Mouse (Mus musculus) embryonic facial prominence, embryonic 14.5 days (tissue): Measurements from ENCODE around the gene Pbx1. TPM values are rescaled to one million over a fixed set of nuclear protein-coding genes. Genes with fewer than 3 reads are reported as not detected.

Experiments used
- ATAC-seq: fragments of 200-750 bp; cut with Nextera tagmentation; 2 replicates; pipeline ENCODE4 v1.8.0; 2017; ENCODE audit warnings: low read depth, moderate number of reproducible peaks, moderate TSS enrichment
- DNase-seq: peaks from one replicate; pipeline ENCODE4 v3.0.0-alpha.2; 2015; ENCODE audit warnings: low spot score
- H3K27ac ChIP-seq: fragments of 300-500 bp; sonication (generic); replicated peaks from 2 replicates; pipeline ENCODE4 v1.5.1; 2014; ENCODE audit warnings: low read depth, mild to moderate bottlenecking, low read length, moderate library complexity
- H3K27me3 ChIP-seq: fragments of 300-500 bp; sonication (generic); replicated peaks from 2 replicates; pipeline ENCODE4 v1.6.1; 2014; ENCODE audit warnings: low read length; ENCODE audit not compliant: control insufficient read depth, insufficient read depth
- H3K36me3 ChIP-seq: fragments of 300-500 bp; sonication (generic); 2 replicates; pipeline ENCODE4 v1.6.1; 2014; ENCODE audit warnings: low read length, mixed read lengths; ENCODE audit not compliant: control insufficient read depth, insufficient read depth
- H3K4me1 ChIP-seq: fragments of 300-500 bp; sonication (generic); 2 replicates; pipeline ENCODE4 v1.6.1; 2014; ENCODE audit warnings: antibody characterized with exemption, low read length; ENCODE audit not compliant: control insufficient read depth, insufficient read depth
- H3K4me2 ChIP-seq: fragments of 300-500 bp; sonication (generic); 2 replicates; pipeline ENCODE4 v1.6.1; 2014; ENCODE audit warnings: low read depth, mild to moderate bottlenecking, low read length, moderate library complexity, mixed read lengths
- H3K4me3 ChIP-seq: fragments of 300-500 bp; sonication (generic); 2 replicates; pipeline ENCODE4 v1.5.1; 2014; ENCODE audit warnings: low read depth, mild to moderate bottlenecking, low read length
- H3K9ac ChIP-seq: fragments of 300-500 bp; sonication (generic); 2 replicates; pipeline ENCODE4 v1.6.1; 2014; ENCODE audit warnings: low read depth, mild to moderate bottlenecking, low read length, moderate library complexity, mixed read lengths
- H3K9me3 ChIP-seq: fragments of 300-500 bp; sonication (generic); 2 replicates; pipeline ENCODE4 v1.6.1; 2016; ENCODE audit warnings: low read length; ENCODE audit not compliant: control insufficient read depth
- WGBS: fragments of 180-500 bp; shearing (Covaris S2); extraction: QIAGEN DNeasy Blood & Tissue Kit; methylation state at CpG from one replicate; pipeline ENCODE4 v1.1.7; 2014; 5-methylcytosine and 5-hydroxymethylcytosine counted together
- polyA plus RNA-seq: library from polyadenylated mRNA; unstranded; fragments of >200 nt; fragmentation: Nextera tagmentation; extraction: Ambion mirVana; gene quantifications from 2 replicates; pipeline ENCODE4 v1.2.1, GENCODE M21; 2014

Gene Pbx1
- polyA plus RNA-seq, 1 experiment from 2014 or later: 30.5 TPM

- Histone ChIP-seq H3K36me3 (no peaks in the 10 kb centered on the region), H3K4me3 (no peak overlapping the region), H3K27me3 (no peaks in the 10 kb centered on the region), H3K4me1 (peaks cover 44% of the 10 kb centered on the region), H3K27ac (no peak overlapping the region), H3K4me2 (peak overlapping the region; percentile 15; the same call in 1 of the 2 replicates), H3K9me3 (no peaks in the 10 kb centered on the region), H3K9ac (no peak overlapping the region)
- DNase-seq: no peak
- no peak for ATAC-seq
- 35% methylated on average over 14 of the region's 15 CpGs for WGBS
Measured at GRCm38 (mm10) chr1:168283841-168284565, 148.1 kb downstream of the Pbx1 start.

GRCm38 (mm10) chr1:168283421-168283820 lies 148.6 kb downstream of the Pbx1 start:
- 0 out of 2 replicates have a peak overlapping the region, but pooled peaks have one; percentile 15 for H3K4me2 ChIP-seq
- H3K27me3 ChIP-seq: no peaks in the 10 kb centered on the region
- H3K4me1 ChIP-seq: peaks cover 38% of the 10 kb centered on the region
- ATAC-seq: no peak
- no peaks in the 10 kb centered on the region for H3K36me3 ChIP-seq
- H3K4me3 ChIP-seq: no peak overlapping the region
- DNase-seq: no peak
- 79% methylated on average over 2 of the region's 2 CpGs for WGBS
- no peak overlapping the region for H3K9ac ChIP-seq
- no peaks in the 10 kb centered on the region for H3K9me3 ChIP-seq
- no peak overlapping the region; the same call in 1 of the 2 replicates for H3K27ac ChIP-seq

GRCm38 (mm10) chr1:168275678-168276077 lies 156.4 kb downstream of the Pbx1 start:
- Histone ChIP-seq H3K27me3 (no peaks in the 10 kb centered on the region), H3K9ac (no peak overlapping the region), H3K4me3 (no peak overlapping the region), H3K4me1 (peaks cover 7% of the 10 kb centered on the region), H3K27ac (no peak overlapping the region), H3K4me2 (no peak overlapping the region), H3K9me3 (no peaks in the 10 kb centered on the region), H3K36me3 (no peaks in the 10 kb centered on the region)
- ATAC-seq: no peak
- WGBS: 71% methylated on average over 5 of the region's 5 CpGs
- no peak for DNase-seq

GRCm38 (mm10) chr1:168274296-168274695 lies 157.8 kb downstream of the Pbx1 start:
- ATAC-seq (no peak), DNase-seq (no peak)
- H3K27me3 ChIP-seq: no peaks in the 10 kb centered on the region
- H3K9me3 ChIP-seq: no peaks in the 10 kb centered on the region
- 94% methylated on average over 4 of the region's 4 CpGs for WGBS
- no peak overlapping the region for H3K27ac ChIP-seq
- peaks cover 4% of the 10 kb centered on the region; the same call in 1 of the 2 replicates for H3K4me1 ChIP-seq
- H3K36me3 ChIP-seq: no peaks in the 10 kb centered on the region
- H3K9ac ChIP-seq: no peak overlapping the region
- H3K4me3 ChIP-seq: no peak overlapping the region
- H3K4me2 ChIP-seq: no peak overlapping the region

- Histone ChIP-seq H3K27me3 (no peaks in the 10 kb centered on the region), H3K36me3 (no peaks in the 10 kb centered on the region), H3K27ac (no peak overlapping the region), H3K4me3 (no peak overlapping the region), H3K4me2 (no peak overlapping the region), H3K9me3 (no peaks in the 10 kb centered on the region), H3K9ac (no peak overlapping the region), H3K4me1 (peaks cover 18% of the 10 kb centered on the region; the same call in 1 of the 2 replicates)
- WGBS: 78% methylated on average over 2 of the region's 2 CpGs
- DNase-seq: no peak
- ATAC-seq: no peak
Measured at GRCm38 (mm10) chr1:168272091-168272490, 160.0 kb downstream of the Pbx1 start.

GRCm38 (mm10) chr1:168271207-168271606 lies 160.9 kb downstream of the Pbx1 start:
- H3K27me3 ChIP-seq: no peaks in the 10 kb centered on the region
- H3K27ac ChIP-seq: no peak overlapping the region
- no peak overlapping the region for H3K4me2 ChIP-seq
- peaks cover 19% of the 10 kb centered on the region; the same call in 1 of the 2 replicates for H3K4me1 ChIP-seq
- H3K9ac ChIP-seq: no peak overlapping the region
- no peaks in the 10 kb centered on the region for H3K9me3 ChIP-seq
- H3K4me3 ChIP-seq: no peak overlapping the region
- 82% methylated on average over 4 of the region's 4 CpGs for WGBS
- no peaks in the 10 kb centered on the region for H3K36me3 ChIP-seq
- DNase-seq (peak; percentile 41), ATAC-seq (no peak)

GRCm38 (mm10) chr1:168268751-168269623 lies 163.1 kb downstream of the Pbx1 start:
- ATAC-seq: no peak
- peak overlapping the region; percentile 10; the same call in 1 of the 2 replicates for H3K27ac ChIP-seq
- peaks cover 27% of the 10 kb centered on the region for H3K4me1 ChIP-seq
- no peak overlapping the region for H3K4me2 ChIP-seq
- no peaks in the 10 kb centered on the region for H3K9me3 ChIP-seq
- WGBS: 59% methylated on average over 12 of the region's 12 CpGs
- H3K27me3 ChIP-seq: no peaks in the 10 kb centered on the region
- no peak overlapping the region for H3K9ac ChIP-seq
- no peak overlapping the region for H3K4me3 ChIP-seq
- H3K36me3 ChIP-seq: no peaks in the 10 kb centered on the region
- peak; percentile 50 for DNase-seq

GRCm38 (mm10) chr1:168268224-168268623 lies 163.8 kb downstream of the Pbx1 start:
- H3K36me3 ChIP-seq: no peaks in the 10 kb centered on the region
- ATAC-seq (no peak), DNase-seq (no peak)
- no peak overlapping the region for H3K4me2 ChIP-seq
- H3K9me3 ChIP-seq: no peaks in the 10 kb centered on the region
- peaks cover 27% of the 10 kb centered on the region for H3K4me1 ChIP-seq
- H3K27me3 ChIP-seq: no peaks in the 10 kb centered on the region
- no peak overlapping the region for H3K9ac ChIP-seq
- H3K27ac ChIP-seq: 0 out of 2 replicates have a peak overlapping the region, but pooled peaks have one; percentile 10
- no peak overlapping the region for H3K4me3 ChIP-seq
- 79% methylated on average over 4 of the region's 4 CpGs for WGBS
